In the genomic region with DNA sequence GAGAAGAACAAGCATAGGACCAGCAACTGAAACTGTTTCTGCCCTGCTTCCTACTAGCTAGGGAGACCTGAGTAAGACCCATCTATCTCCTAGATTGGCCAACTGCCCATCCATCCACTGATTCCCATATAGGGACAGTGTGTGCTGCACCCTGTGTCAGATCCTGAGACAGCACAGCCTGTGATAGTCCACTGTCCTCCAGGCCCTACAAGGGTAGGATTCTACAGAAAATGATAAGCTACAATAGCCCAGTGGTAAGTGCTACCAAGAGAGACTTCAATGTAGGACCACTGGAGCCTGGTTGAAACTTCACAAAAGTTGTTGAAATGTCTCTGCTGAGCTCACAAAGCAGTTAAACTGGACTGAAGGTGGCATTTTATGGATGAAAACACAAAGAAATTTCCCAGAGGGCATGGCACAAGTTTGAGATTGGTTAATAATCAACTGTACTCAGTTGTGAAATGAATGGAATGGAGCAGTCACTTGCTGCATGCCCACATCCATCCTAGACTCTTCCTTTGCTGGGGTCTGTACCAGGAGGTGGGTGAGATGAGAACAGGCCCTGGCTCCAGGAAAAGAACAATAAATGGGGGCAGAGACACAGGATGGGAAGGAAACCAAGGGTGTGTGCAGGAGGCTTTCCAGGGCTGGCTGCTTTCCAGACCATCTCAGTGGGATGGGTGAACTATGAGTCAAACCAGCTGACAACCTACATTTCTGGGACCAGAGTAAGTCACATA, we compare ENCODE assay signal across 11 mouse cellular contexts. TPM values are rescaled to one million over a fixed set of nuclear protein-coding genes. Genes with fewer than 3 reads are reported as not detected.
DNase-seq lines count a peak whose midpoint lies in the region; ATAC-seq and TF ChIP-seq lines count a peak whose summit lies in the region.
"Had no signal": no experiment of that assay in that cellular context is flagged by ENCODE, and none has a peak within 500 bp of the region (broad histone marks: within the 10 kb centered on the region; RNA-seq: fewer than 3 reads in every experiment).

No protein-coding gene starts in this region.

- H3K4me3 ChIP-seq in macrophage (ENCODE audit: inconsistent target), result no peak overlapping the region
- H3K4me3 ChIP-seq in forebrain, postnatal 0 days (ENCODE audit: low read depth, low read length), result no peak overlapping the region
- H3K4me3 ChIP-seq: erythroblast, embryonic 14.5 days; neural tube, embryonic 13.5 days had no signal

- H3K4me1 ChIP-seq in forebrain, postnatal 0 days (ENCODE audit: insufficient read depth), result no peaks in the 10 kb centered on the region

- no peaks in the 10 kb centered on the region for H3K27me3 ChIP-seq in forebrain, postnatal 0 days (ENCODE audit: insufficient read depth, low read length)
- H3K27me3 ChIP-seq: neural tube, embryonic 13.5 days had no signal

- H3K9ac ChIP-seq in forebrain, postnatal 0 days, result no peak overlapping the region
- H3K9ac ChIP-seq: neural tube, embryonic 13.5 days had no signal

- no peaks in the 10 kb centered on the region for H3K36me3 ChIP-seq in macrophage (ENCODE audit: inconsistent target)
- H3K36me3 ChIP-seq in forebrain, postnatal 0 days (ENCODE audit: insufficient read depth), result no peaks in the 10 kb centered on the region
- H3K36me3 ChIP-seq: neural tube, embryonic 13.5 days had no signal

- peak overlapping the region; percentile 78; the same call in 1 of the 2 replicates for H3K27ac ChIP-seq in macrophage
- H3K27ac ChIP-seq in forebrain, postnatal 0 days (ENCODE audit: low read depth, low read length), result no peak overlapping the region
- H3K27ac ChIP-seq: neural tube, embryonic 13.5 days had no signal

- no peak for ATAC-seq in forebrain, postnatal 0 days

- H3K79me2 ChIP-seq in macrophage (ENCODE audit: inconsistent target), result peaks cover 14% of the 10 kb centered on the region; the same call in 1 of the 2 replicates

- H3K9me3 ChIP-seq in forebrain, postnatal 0 days (ENCODE audit: low read length), result no peaks in the 10 kb centered on the region
- H3K9me3 ChIP-seq: neural tube, embryonic 13.5 days had no signal

- H3K4me2 ChIP-seq in forebrain, postnatal 0 days (ENCODE audit: low read depth), result no peak overlapping the region
- H3K4me2 ChIP-seq: neural tube, embryonic 13.5 days had no signal

- no peak for TF ChIP-seq CTCF in forebrain, postnatal 0 days (IDR thresholded peaks at IDR 0.05; ENCODE audit: low read depth)

- DNase-seq in adrenal gland, adult (ENCODE audit: inconsistent age in 2 of 2, low spot score in 1 of 2), result peak; percentile 52 to 70
- DNase-seq in adrenal gland, adult 8-10 months, result no peak
- DNase-seq in right cerebral cortex, adult 18-20 months, result peak; percentile 63
- DNase-seq in right cerebral cortex, postnatal 14 days, result no peak
- DNase-seq in kidney, adult 18-20 months, result peak; percentile 82
- DNase-seq in forebrain, postnatal 0 days, result no peak
- DNase-seq in left cerebral cortex, adult 9 months (ENCODE audit: low spot score in 2 of 2), result no peak
- DNase-seq: thymus, postnatal 36 days had no signal

RNA-seq across cellular contexts. Expression of gene Traf5, which starts 15.4 kb away (rescaled TPM):
- total RNA-seq in adrenal gland, adult 8-10 months (2022), result 10 to 100 TPM in 1 of 4 experiments, 1 to 10 TPM in 3; 4.5 to 15.4 (median 7.7) TPM
- 100 to 1,000 TPM in 1 of 26 experiments, 10 to 100 TPM in 25; 14.5 to 134 (median 47.7) TPM for total RNA-seq in macrophage (2018; cell fraction: chromatin; rRNA removed)
- total RNA-seq in macrophage (2018; cell fraction: cytosol; rRNA removed), result 10 to 100 TPM in 24 of 26 experiments, 1 to 10 TPM in 2; 8.2 to 22.8 (median 16.7) TPM
- 10 to 100 TPM; 11.6 to 42.9 (median 24.2) TPM for total RNA-seq in macrophage (2018; cell fraction: nucleus; rRNA removed)
- 8.7 to 19.3 TPM (median 11.1 TPM) in 3 replicates for polyA plus RNA-seq in macrophage (2018)
- total RNA-seq in forebrain, postnatal 0 days (2014; rRNA removed), result 2.0 and 4.3 TPM in 2 replicates
- polyA plus RNA-seq in forebrain, postnatal 0 days (2015; fragmentation: Nextera tagmentation; extraction: Ambion mirVana), result 1.2 and 1.5 TPM in 2 replicates

Comparison
In these comparisons a context has a peak if more than half of its experiments do, and no peak if none do; other contexts are left out.
1. DNase-seq: peak in adrenal gland, adult (2 of 2), right cerebral cortex, adult 18-20 months (single experiment) and kidney, adult 18-20 months (single experiment); none in adrenal gland, adult 8-10 months (single experiment), right cerebral cortex, postnatal 14 days (single experiment), forebrain, postnatal 0 days (single experiment) and left cerebral cortex, adult 9 months (0 of 2).